Mouse (Mus musculus) stomach, embryonic 16.5 days (tissue): Measurements from ENCODE around the gene Cnot1. TPM values are rescaled to one million over a fixed set of nuclear protein-coding genes. Genes with fewer than 3 reads are reported as not detected.

Experiments used
- ATAC-seq: fragments of 200-750 bp; cut with Nextera tagmentation; 2 replicates; pipeline ENCODE4 v1.8.0; 2017; ENCODE audit warnings: moderate number of reproducible peaks, moderate TSS enrichment; ENCODE audit not compliant: insufficient read depth, low FRiP score
- H3K27ac ChIP-seq: fragments of 300-500 bp; sonication (generic); 2 replicates; pipeline ENCODE4 v1.5.1; 2014; ENCODE audit warnings: low read length
- H3K27me3 ChIP-seq: fragments of 300-500 bp; sonication (generic); 2 replicates; pipeline ENCODE4 v1.6.1; 2014; ENCODE audit warnings: low read length, control low read depth, mixed read lengths; ENCODE audit not compliant: control insufficient read depth, insufficient read depth
- H3K36me3 ChIP-seq: fragments of 300-500 bp; sonication (generic); 2 replicates; pipeline ENCODE4 v1.6.1; 2014; ENCODE audit warnings: low read length; ENCODE audit not compliant: control insufficient read depth, insufficient read depth
- H3K4me1 ChIP-seq: fragments of 300-500 bp; sonication (generic); 2 replicates; pipeline ENCODE4 v1.6.1; 2014; ENCODE audit warnings: low read length, control low read depth, mixed read lengths; ENCODE audit not compliant: control insufficient read depth, insufficient read depth
- H3K4me2 ChIP-seq: fragments of 300-500 bp; sonication (generic); 2 replicates; pipeline ENCODE4 v1.6.1; 2014; ENCODE audit warnings: low read depth, low read length, mixed read lengths
- H3K4me3 ChIP-seq: fragments of 300-500 bp; sonication (generic); replicated peaks from 2 replicates; pipeline ENCODE4 v1.5.1; 2014; ENCODE audit warnings: mild to moderate bottlenecking, low read length
- H3K9ac ChIP-seq: fragments of 300-500 bp; sonication (generic); 2 replicates; pipeline ENCODE4 v1.6.1; 2014; ENCODE audit warnings: low read length
- H3K9me3 ChIP-seq: fragments of 300-500 bp; sonication (generic); replicated peaks from 2 replicates; pipeline ENCODE4 v1.6.1; 2016; ENCODE audit warnings: low read length, control low read depth; ENCODE audit not compliant: control insufficient read depth
- WGBS: fragments of 180-500 bp; shearing (Covaris S2); extraction: QIAGEN DNeasy Blood & Tissue Kit; methylation state at CpG from one replicate; pipeline ENCODE4 v1.1.7; 2014; 5-methylcytosine and 5-hydroxymethylcytosine counted together
- polyA plus RNA-seq: library from polyadenylated mRNA; unstranded; fragments of >200 nt; fragmentation: Nextera tagmentation; extraction: Ambion mirVana; gene quantifications from 2 replicates; pipeline ENCODE4 v1.2.1, GENCODE M21; 2015

Gene Cnot1
- polyA plus RNA-seq, 1 experiment from 2014 or later, result 66.0 TPM

DNA sequence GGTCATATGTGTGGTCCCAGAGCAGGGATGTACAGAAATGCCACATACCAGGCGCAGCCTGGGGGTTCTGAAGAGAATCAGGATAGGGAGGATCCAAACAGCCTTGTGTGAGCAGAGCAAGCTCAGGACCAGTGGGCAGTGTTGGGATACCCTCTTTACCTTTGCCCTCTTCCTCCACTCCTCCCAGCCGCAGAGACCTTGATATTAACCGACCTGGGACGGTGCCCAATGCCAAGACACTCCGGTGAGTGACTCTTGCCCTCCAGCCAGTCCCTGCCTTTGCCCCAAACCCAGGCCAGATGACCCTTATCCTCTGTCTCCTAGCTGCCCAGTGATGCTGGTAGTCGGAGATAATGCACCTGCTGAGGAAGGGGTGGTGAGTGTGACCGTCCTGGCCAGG, 97.7 kb downstream of the Cnot1 start:
- WGBS, result 82% methylated on average over 7 of the region's 7 CpGs
- no peak overlapping the region for H3K27ac ChIP-seq
- H3K9ac ChIP-seq, result no peak overlapping the region
- H3K4me3 ChIP-seq, result no peak overlapping the region
- no peak overlapping the region for H3K4me2 ChIP-seq
- no peaks in the 10 kb centered on the region; the same call in 1 of the 2 replicates for H3K36me3 ChIP-seq
- H3K27me3 ChIP-seq, result no peaks in the 10 kb centered on the region
- no peaks in the 10 kb centered on the region for H3K9me3 ChIP-seq
- ATAC-seq, result no peak
- no peaks in the 10 kb centered on the region; the same call in 1 of the 2 replicates for H3K4me1 ChIP-seq

DNA sequence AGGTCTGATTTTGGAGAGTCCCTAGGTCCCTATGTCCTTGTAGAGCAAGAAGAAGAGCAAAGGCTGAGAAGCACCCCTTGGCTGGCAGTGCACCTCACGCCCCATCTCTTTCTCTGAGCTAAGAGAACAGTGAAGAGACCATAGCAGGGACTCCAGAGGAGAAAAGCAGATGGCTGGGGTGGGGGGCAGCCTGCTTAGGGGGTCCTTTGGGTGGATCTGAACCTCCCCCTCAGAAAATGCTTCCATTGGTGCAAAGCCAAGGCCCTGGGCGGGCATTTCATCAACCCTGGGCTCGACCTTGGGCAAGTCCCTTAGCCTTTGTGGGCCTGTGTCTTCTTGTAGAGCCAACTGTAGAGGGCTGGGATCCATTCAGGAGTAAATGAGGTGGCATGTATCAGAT, 102.7 kb downstream of the Cnot1 start:
- Histone ChIP-seq H3K4me3 (no peak overlapping the region), H3K4me1 (peaks cover 11% of the 10 kb centered on the region), H3K36me3 (no peaks in the 10 kb centered on the region), H3K27me3 (no peaks in the 10 kb centered on the region), H3K27ac (no peak overlapping the region), H3K4me2 (no peak overlapping the region), H3K9ac (no peak overlapping the region), H3K9me3 (no peaks in the 10 kb centered on the region)
- WGBS, result 88% methylated on average over 3 of the region's 3 CpGs
- no peak for ATAC-seq

DNA sequence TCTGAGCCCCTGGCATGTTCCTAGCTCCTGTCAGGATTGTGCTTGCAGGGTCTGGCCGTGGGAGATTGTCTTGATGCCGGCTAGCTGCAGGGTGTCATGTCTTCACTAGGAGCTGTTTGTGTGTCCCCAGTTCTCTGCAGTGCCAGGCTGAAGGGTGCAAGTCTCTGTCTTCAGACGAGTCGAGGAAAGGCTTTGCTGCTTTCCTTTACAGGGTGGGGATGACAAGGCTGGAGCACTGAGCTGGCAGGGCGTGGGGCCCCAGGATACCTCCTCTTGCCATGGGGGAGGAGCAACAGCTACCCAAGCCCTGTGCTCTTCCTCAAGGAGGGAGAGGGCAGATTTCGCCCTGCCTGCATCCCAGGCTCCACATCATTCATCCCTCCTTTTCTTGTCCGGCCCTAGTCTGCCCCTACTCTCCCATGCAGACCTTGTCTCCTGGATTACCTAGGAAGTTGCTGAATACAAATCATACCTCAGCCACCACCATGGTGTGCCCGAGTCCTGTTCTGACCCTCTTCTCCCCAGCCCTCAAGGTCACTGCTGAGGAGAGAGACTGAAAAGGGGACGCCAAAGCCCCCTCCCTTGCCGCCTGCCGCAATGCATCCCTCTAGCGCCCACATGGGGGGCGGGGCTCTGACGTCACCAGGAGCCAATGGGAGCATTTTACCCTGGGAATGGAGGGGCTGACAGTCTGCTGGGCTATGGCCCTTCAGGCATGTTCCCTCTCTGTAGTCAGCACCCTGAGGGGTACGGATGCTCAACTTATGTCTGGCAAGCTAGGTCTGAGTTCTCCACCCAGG, 103.6 kb downstream of the Cnot1 start:
- peak; percentile 5; the same call in 1 of the 2 replicates for ATAC-seq
- H3K9me3 ChIP-seq, result no peaks in the 10 kb centered on the region
- peaks cover 11% of the 10 kb centered on the region for H3K4me1 ChIP-seq
- 3% methylated on average over 15 of the region's 15 CpGs for WGBS
- H3K9ac ChIP-seq, result peak overlapping the region; percentile 72
- peak overlapping the region; percentile 98 for H3K4me2 ChIP-seq
- no peaks in the 10 kb centered on the region for H3K27me3 ChIP-seq
- H3K36me3 ChIP-seq, result no peaks in the 10 kb centered on the region
- no peak overlapping the region; the same call in 1 of the 2 replicates for H3K27ac ChIP-seq
- peak overlapping the region; percentile 60 for H3K4me3 ChIP-seq

DNA sequence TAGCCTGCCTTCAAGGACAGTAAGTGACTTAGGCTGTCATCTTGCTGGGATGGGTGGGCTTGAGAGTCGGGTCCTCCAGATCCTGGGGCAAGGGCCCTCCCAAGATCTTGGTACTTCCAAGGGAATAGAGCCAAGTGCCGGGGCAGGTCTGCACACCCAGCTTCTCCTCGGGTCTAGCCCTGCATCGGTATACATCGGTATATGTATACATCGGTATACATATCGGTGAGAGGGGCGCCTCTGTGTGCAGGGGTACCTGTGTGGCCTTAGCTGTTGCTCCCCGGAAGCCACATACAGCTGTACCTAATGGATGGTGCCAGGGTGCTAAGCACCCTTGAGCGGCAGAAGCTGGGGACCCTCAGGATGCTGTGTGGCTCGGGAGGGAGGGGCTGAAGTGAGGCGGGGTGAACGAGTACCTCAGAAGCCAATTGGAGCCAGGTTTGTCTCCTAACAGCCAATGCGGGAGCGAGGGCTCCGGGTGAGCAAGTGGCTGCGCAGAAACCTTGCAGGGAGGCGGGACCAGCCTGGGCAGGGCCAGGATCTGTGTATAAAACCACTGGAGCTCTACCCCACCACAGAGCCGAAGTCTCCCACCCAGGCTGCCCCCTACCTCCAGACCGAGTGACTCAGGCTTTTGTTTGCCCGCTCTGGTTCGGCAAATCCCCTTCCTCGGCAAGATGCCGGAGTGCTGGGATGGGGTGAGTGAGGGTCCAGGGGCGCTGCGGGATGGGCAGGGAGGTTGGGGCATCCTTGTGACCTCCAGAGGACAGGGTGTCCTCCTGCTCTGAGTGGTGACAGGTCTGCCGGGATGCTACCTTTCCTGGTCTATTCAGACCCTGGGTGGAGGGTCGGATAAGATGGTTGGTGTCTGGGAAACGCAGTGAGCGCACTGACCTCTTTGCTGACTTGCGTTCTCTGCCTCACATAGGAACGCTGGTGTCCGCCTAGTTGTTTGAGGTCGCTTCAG, 104.5 kb downstream of the Cnot1 start:
- Histone ChIP-seq H3K27ac (no peak overlapping the region; the same call in 1 of the 2 replicates), H3K4me2 (peak overlapping the region; percentile 98), H3K9me3 (no peaks in the 10 kb centered on the region), H3K36me3 (no peaks in the 10 kb centered on the region), H3K27me3 (0 out of 2 replicates have a peak, but pooled peaks cover 3% of the 10 kb centered on the region), H3K4me3 (peak overlapping the region; percentile 60), H3K4me1 (peaks cover 11% of the 10 kb centered on the region), H3K9ac (peak overlapping the region; percentile 72)
- 2% methylated on average over 34 of the region's 34 CpGs for WGBS
- peak; percentile 93 for ATAC-seq

DNA sequence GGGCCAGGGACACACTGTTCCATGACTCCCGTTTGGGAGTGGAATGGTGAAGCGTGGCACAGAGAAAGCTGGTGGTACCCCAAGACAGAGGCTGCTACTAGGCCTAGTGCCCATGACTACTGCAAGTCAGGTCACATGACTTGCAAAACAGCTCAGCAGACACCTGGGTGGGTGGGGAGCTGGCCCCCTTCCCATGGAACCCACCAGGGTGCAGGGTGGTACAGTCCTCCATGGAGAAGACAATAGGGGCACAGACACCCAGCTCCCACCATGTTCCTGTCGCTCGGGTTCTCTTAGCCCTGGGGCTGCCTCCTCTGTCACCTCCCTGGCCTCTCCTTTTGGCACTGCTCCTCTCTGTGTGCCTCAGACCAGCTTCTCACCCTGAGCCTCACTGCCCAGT, 105.5 kb downstream of the Cnot1 start:
- WGBS, result 70% methylated on average over 4 of the region's 4 CpGs
- no peaks in the 10 kb centered on the region for H3K9me3 ChIP-seq
- ATAC-seq, result no peak

DNA sequence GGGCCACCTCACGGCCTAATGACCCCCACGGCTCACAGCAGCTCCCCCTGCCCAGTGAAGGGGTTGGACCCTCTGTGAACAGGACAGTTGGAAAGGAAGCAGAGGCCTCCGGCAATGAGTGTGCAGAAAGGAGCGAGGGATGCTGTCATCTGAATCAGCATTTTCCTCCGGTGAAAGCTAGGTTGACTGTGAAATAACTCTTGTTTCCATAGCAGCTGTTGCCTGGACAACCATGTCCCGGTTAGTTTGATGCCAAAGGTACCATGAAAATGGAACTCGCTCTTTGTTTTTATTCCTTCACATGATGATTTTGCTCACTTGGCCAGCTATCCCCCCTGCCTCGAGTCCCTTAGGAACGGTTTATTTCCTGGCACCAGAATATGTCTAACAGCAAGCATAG, 107.0 kb downstream of the Cnot1 start:
- no peak for ATAC-seq
- Histone ChIP-seq H3K4me3 (no peak overlapping the region), H3K27ac (no peak overlapping the region), H3K4me2 (no peak overlapping the region), H3K9me3 (no peaks in the 10 kb centered on the region), H3K9ac (no peak overlapping the region), H3K4me1 (peaks cover 11% of the 10 kb centered on the region), H3K36me3 (no peaks in the 10 kb centered on the region), H3K27me3 (peaks cover 14% of the 10 kb centered on the region)
- 60% methylated on average over 9 of the region's 9 CpGs for WGBS

More for the DNA sequence above, 105.5 kb downstream of the Cnot1 start:
- Histone ChIP-seq H3K4me1 (peaks cover 11% of the 10 kb centered on the region), H3K4me2 (no peak overlapping the region), H3K27me3 (peaks cover 5% of the 10 kb centered on the region; the same call in 1 of the 2 replicates), H3K36me3 (no peaks in the 10 kb centered on the region), H3K27ac (no peak overlapping the region), H3K4me3 (no peak overlapping the region), H3K9ac (no peak overlapping the region)

DNA sequence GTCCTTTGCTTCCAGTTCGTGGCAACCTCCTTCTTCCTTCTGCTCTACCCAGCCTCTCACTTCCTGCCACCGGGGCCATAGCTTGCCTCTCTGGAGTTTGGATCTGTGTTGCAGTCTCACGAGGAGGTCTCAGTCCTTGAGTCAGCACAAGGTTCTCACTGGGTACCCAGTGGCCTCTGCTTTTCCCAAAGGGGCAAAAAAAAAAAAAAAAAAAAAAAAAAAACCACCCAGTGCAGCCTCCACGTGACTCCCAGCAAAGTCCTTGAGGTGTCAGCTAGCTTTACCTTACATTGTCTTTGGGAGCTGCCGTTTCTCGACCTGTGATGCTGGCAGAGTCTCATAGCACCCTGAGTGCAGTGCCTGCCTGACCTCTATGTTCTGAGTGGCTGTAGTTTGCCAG, 109.1 kb downstream of the Cnot1 start:
- WGBS, result 42% methylated on average over 6 of the region's 6 CpGs
- no peaks in the 10 kb centered on the region for H3K36me3 ChIP-seq

DNA sequence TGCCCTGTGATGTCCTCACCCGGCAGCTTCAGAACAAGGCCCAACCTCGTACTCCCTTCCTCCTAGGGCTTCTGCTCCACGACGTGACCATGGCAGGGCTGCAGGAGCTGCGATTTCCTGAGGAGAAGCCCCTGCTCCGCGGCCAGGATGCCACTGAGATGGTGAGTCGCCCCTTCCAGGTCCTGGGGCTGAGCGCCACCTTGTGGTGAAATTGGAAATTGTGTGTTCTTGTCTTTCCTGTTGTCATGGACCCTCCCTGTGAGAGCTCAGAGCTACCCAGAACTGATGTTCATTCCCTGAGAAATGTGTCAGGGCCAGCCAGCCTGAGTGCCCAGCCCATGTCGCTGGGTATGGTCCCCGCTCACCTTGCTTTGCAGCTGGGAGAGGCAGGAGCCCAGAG, 110.1 kb downstream of the Cnot1 start:
- under 1% methylated on average over 11 of the region's 11 CpGs for WGBS
- peak overlapping the region; percentile 36 for H3K4me2 ChIP-seq

More for the DNA sequence above, 109.1 kb downstream of the Cnot1 start:
- H3K4me3 ChIP-seq, result no peak overlapping the region
- no peaks in the 10 kb centered on the region for H3K9me3 ChIP-seq
- peaks cover 22% of the 10 kb centered on the region for H3K27me3 ChIP-seq
- H3K4me1 ChIP-seq, result peaks cover 3% of the 10 kb centered on the region; the same call in 1 of the 2 replicates
- no peak overlapping the region for H3K27ac ChIP-seq
- no peak for ATAC-seq
- no peak overlapping the region for H3K9ac ChIP-seq
- H3K4me2 ChIP-seq, result no peak overlapping the region

More for the DNA sequence above, 110.1 kb downstream of the Cnot1 start:
- H3K4me1 ChIP-seq, result no peaks in the 10 kb centered on the region
- H3K4me3 ChIP-seq, result no peak overlapping the region
- H3K36me3 ChIP-seq, result no peaks in the 10 kb centered on the region
- H3K9me3 ChIP-seq, result no peaks in the 10 kb centered on the region
- ATAC-seq, result peak; percentile 61; the same call in 1 of the 2 replicates
- no peak overlapping the region for H3K27ac ChIP-seq
- no peak overlapping the region; the same call in 1 of the 2 replicates for H3K9ac ChIP-seq
- peaks cover 22% of the 10 kb centered on the region for H3K27me3 ChIP-seq
